Mouse (Mus musculus) neural tube, embryonic 10.5 days (tissue): ENCODE results near the gene Dusp28.

Experiments
- DNase-seq: peaks from one replicate; pipeline ENCODE4 v3.0.0-alpha.2; 2017; ENCODE audit warnings: low spot score; ENCODE audit errors: extremely low spot score

The Dusp28 gene

GRCm38 (mm10) chr1:92907632-92908360 is 1.0 kb downstream of the Dusp28 start:
- no peak for DNase-seq

- no peak for DNase-seq
Observed at GRCm38 (mm10) chr1:92908664-92909063, 1.9 kb downstream of the Dusp28 start.

GRCm38 (mm10) chr1:92909068-92909467 is 2.3 kb downstream of the Dusp28 start:
- no peak for DNase-seq

- DNase-seq = peak; percentile 74
Observed at GRCm38 (mm10) chr1:92910239-92910885, 3.6 kb downstream of the Dusp28 start, which contains the start of gene Rnpepl1. Gene Rnpepl1, plus strand, starts transcription at chr1:92910783.

- DNase-seq = peak; percentile 71
Observed at GRCm38 (mm10) chr1:92910925-92911720, 4.3 kb downstream of the Dusp28 start.

- no peak for DNase-seq
Observed at GRCm38 (mm10) chr1:92911721-92912138, 4.9 kb downstream of the Dusp28 start.

- DNase-seq = no peak
Observed at GRCm38 (mm10) chr1:92912286-92912685, 5.5 kb downstream of the Dusp28 start.

- no peak for DNase-seq
Observed at GRCm38 (mm10) chr1:92914239-92914638, 7.5 kb downstream of the Dusp28 start.

- DNase-seq = no peak
Observed at GRCm38 (mm10) chr1:92914993-92915392, 8.2 kb downstream of the Dusp28 start.

- no peak for DNase-seq
Observed at GRCm38 (mm10) chr1:92916725-92917124, 9.9 kb downstream of the Dusp28 start.

GRCm38 (mm10) chr1:92919151-92919550 is 12.4 kb downstream of the Dusp28 start:
- DNase-seq = no peak

GRCm38 (mm10) chr1:92919775-92920174 is 13.0 kb downstream of the Dusp28 start:
- DNase-seq = no peak

GRCm38 (mm10) chr1:92920474-92921200 is 13.9 kb downstream of the Dusp28 start:
- no peak for DNase-seq

- no peak for DNase-seq
Observed at GRCm38 (mm10) chr1:92921496-92921895, 14.7 kb downstream of the Dusp28 start.

- DNase-seq = no peak
Observed at GRCm38 (mm10) chr1:92930171-92930706, 23.5 kb downstream of the Dusp28 start.

- DNase-seq = no peak
Observed at GRCm38 (mm10) chr1:92933611-92934010, 26.8 kb downstream of the Dusp28 start.

- DNase-seq = peak; percentile 95
Observed at GRCm38 (mm10) chr1:92934182-92934827, 27.5 kb downstream of the Dusp28 start, which contains the start of gene Capn10. Gene Capn10, plus strand, starts transcription at chr1:92934376.

GRCm38 (mm10) chr1:92935054-92935962 is 28.5 kb downstream of the Dusp28 start:
- DNase-seq = no peak

GRCm38 (mm10) chr1:92935977-92936376 is 29.2 kb downstream of the Dusp28 start:
- DNase-seq = no peak
